Mouse (Mus musculus) CH12.LX (cell line): ENCODE results near the gene Alg2.

Source experiments
- CTCF ChIP-seq, 2 experiments: IDR thresholded peaks in 1 of 2; conservative IDR thresholded peaks in 1 of 2; 2 replicates each; pipeline ENCODE4 v1.5.1; 2011 to 2012; ENCODE audit warnings: low read depth in 2 of 2, low read length in 2 of 2, improper control_type of control experiment in 1 of 2, inconsistent platforms in 1 of 2, mild to moderate bottlenecking in 1 of 2, moderate library complexity in 1 of 2
- MXI1 ChIP-seq: IDR thresholded peaks from 2 replicates; pipeline ENCODE4 v1.6.1; 2011; ENCODE audit warnings: mild to moderate bottlenecking, low read depth, low read length, improper control_type of control experiment
- POLR2A ChIP-seq: IDR thresholded peaks from 2 replicates; pipeline ENCODE4 v1.6.1; 2011; ENCODE audit warnings: low read depth, mild to moderate bottlenecking, improper control_type of control experiment, low read length
- USF2 ChIP-seq: conservative IDR thresholded peaks from 2 replicates; pipeline ENCODE4 v1.6.1; 2011; ENCODE audit warnings: low read depth, low read length, improper control_type of control experiment

- TF ChIP-seq MXI1 (no peak), CTCF (conservative IDR thresholded peaks at IDR 0.05 in 1 of 2, IDR thresholded peaks at IDR 0.05 in 1 of 2; ENCODE audit: low read depth in 2 of 2, low read length in 2 of 2) (no peak), USF2 (no peak), POLR2A (no peak)
These were observed 6.0 kb upstream of the Alg2 start for GRCm38 (mm10) chr4:47480095-47480494.
